Mouse (Mus musculus): Measurements from ENCODE around the gene Ubtd2.

- TF ChIP-seq CTCF (conservative IDR thresholded peaks at IDR 0.05; ENCODE audit: low read length) (no peak), NANOG (IDR thresholded peaks at IDR 0.05; ENCODE audit: borderline replicate concordance, low read length) (no peak), POU5F1 (IDR thresholded peaks at IDR 0.05; ENCODE audit: borderline replicate concordance, low read length) (no peak)
Observed at GRCm38 (mm10) chr11:32427537-32427936, 27.6 kb upstream of the Ubtd2 start.
